Mouse (Mus musculus): ENCODE measurements around the gene Cd274.

Cd274 gene

DNA sequence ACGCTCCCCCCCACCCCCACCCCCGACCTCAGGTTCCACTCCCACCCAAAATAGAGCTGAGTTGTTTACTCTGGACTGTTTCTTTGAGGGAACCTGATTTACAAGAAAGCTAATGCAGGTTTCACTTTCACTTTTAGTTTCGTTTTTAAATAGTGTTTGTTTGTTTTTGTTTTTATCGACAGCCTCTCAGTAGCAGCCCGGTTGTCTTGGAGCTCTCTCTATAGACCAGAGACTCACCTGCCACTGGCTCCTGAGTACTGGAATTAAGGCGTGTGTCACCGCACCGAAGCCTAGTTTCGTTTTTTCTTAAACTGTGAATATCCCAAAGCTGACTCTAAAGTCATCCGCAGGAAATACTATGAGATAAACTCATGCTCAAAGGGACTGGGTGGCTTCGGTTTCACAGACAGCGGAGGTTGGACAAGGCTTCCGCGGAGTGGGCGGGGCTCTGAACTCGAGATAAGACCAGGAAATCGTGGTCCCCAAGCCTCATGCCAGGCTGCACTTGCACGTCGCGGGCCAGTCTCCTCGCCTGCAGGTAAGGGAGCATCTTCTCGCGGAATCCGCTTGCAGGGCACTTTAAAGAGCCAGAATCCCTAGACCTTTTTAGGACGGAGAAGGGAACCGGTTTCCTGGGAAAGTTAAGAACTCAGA is at the start of gene Cd274, which contains the start of gene Plgrkt:
Gene Cd274, plus strand, starts transcription at position 487 of the 654 bp plus-strand sequence.
Gene Plgrkt, minus strand, starts transcription at position 422 of the 654 bp plus-strand sequence.
- peak; percentile 86 for DNase-seq

GRCm38 (mm10) chr19:29323416-29324049 is 43.7 kb upstream of the Cd274 start:
- no peak for DNase-seq

GRCm38 (mm10) chr19:29325053-29325851 is 42.0 kb upstream of the Cd274 start, which contains the start of gene Insl6:
Gene Insl6, minus strand, starts transcription at chr19:29325356.
- DNase-seq = peak; percentile 79

DNA sequence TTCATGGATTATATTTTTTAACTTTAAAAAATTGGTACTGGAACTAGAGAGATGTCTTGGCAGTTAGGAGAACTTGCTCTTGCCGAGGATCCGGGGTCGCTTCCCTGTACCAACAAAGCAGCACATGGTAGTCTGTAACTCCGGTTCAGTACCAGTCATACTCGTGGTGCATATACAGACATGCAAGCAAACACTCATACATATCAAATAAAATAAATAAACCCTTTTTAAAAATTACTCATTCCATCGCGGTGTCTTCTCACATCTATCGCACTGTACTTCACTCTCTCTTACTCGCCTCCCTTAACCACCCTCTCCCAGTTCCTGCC is 41.4 kb upstream of the Cd274 start:
- DNase-seq = no peak

- DNase-seq = no peak
Measured at GRCm38 (mm10) chr19:29326396-29326795, 40.9 kb upstream of the Cd274 start.

GRCm38 (mm10) chr19:29326822-29327552 is 40.3 kb upstream of the Cd274 start:
- DNase-seq = no peak

- peak; percentile 6 for DNase-seq
Measured at GRCm38 (mm10) chr19:29334068-29334745, 33.0 kb upstream of the Cd274 start, which contains the start of gene Rln1. Gene Rln1, minus strand, starts transcription at chr19:29334670.

GRCm38 (mm10) chr19:29336624-29337023 is 30.6 kb upstream of the Cd274 start:
- DNase-seq = no peak

GRCm38 (mm10) chr19:29341029-29341428 is 26.2 kb upstream of the Cd274 start:
- DNase-seq = no peak

GRCm38 (mm10) chr19:29342281-29342680 is 25.0 kb upstream of the Cd274 start:
- DNase-seq = no peak

DNA sequence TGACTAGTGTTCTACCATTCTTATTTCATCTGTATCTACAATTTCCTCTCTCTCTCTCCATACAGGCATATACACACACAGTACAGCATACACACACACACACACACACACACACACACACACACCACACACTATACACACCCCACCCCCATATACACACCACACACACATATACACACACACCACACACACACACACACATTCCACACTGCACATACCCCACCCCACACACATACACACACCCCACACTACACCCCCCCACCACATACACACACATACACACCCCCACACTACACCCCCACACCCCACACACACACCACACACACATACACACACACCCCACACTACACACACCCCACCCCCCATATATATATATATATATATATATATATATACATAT is 22.4 kb upstream of the Cd274 start:
- no peak for DNase-seq

GRCm38 (mm10) chr19:29345636-29346035 is 21.6 kb upstream of the Cd274 start:
- DNase-seq = no peak

- DNase-seq = no peak
Measured at GRCm38 (mm10) chr19:29350991-29351390, 16.3 kb upstream of the Cd274 start.

DNA sequence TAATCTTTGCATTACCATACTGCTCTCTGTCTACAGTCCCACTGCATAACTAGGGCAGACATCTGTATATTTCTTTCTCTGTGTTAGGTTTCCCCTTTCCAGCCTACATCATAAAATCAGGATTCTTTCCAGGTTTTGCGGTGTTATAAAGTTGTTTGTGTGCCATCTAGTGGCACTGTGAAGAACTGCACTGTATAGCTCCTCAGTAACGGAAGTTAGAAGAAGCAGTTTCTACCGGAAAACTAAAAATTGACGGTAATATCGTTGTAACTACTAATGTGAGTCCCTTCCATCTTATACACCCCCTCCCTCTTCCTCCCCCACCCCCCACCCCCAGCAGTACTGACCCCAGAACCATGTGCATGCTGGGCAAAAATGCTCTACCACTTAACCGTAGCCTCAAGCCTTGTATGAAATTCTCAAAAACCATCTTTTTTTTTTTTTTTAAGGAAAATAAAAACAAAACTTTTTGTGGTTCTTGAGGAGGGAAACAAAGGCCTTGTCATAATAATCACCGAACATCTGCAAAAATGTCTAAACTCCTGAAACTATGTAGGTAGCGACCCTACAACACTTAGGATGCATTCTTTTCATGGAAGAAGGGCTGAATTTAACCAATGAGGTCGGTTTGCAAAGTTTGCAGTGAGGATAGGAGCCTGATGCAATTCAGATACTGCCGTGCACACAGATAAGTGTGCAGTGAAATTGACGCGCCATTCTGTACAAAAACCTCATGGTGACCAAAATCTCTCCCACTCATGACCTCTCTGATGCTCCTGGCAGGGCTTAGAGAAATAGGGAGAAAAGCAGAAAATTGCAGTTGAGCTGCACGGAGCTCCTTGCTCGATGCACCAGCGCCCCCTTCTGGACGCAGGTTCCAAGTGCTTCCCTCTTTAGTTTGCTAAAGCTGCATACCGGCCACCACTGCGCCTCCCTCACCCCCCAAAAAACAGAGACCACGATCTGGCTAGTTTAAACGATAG is 12.1 kb upstream of the Cd274 start:
- peak; percentile 95 for DNase-seq

GRCm38 (mm10) chr19:29356281-29356680 is 11.0 kb upstream of the Cd274 start:
- DNase-seq = no peak

DNA sequence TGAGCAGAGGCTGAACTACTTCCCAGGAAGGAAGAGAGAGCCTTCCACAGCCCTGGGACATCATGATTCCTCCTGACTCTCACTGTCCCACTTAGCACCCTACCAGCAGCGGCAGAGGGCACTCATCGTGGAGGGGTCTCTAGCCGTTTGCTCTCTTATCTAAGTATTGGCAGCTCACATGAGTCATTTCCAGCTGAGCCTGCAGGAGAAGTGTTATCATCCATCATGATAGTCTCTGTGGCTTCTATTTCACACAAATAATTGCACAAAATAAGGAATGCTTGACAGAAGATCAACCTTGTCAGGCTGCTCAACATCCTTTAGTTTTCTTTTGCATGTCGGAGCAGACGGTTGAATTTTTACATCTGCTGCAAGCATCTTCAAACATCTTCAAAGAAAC is 7.0 kb upstream of the Cd274 start:
- DNase-seq = no peak

DNA sequence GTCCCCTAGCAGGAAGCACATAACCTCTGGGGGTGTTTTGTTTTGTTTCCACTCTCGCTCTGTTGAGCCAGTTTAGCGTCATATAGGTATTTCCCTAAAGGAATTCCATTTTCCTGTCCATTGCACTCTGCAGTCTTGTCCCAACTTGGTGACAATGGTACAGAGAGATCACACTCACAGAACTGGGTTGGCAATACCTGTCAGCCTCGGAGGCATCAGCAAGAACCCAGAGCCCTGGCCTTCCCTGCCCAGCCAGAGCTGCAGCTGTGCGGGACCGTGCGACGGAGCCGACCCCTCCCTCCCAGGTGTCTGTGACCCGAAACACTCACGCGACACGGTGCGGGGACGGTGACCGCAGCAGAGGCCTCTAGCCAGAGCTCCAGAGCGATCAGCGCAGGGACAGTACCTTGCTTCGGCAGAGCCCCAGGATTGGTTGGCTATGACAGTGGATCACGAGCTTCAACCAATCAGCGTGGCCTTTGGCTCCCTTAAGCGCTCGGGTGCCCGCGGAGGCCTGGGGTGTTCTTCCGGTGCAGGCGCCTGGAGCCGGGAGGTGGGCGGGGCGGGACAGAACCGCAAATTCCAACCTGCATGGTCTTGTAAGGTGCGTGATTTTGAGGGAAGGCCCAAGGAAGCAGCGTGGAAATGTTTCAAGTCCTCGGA is 5.7 kb upstream of the Cd274 start:
- peak; percentile 88 for DNase-seq

- no peak for DNase-seq
Measured at GRCm38 (mm10) chr19:29362173-29362930, 4.9 kb upstream of the Cd274 start.

- DNase-seq = no peak
Measured at GRCm38 (mm10) chr19:29363557-29363956, 3.7 kb upstream of the Cd274 start.

GRCm38 (mm10) chr19:29364076-29364475 is 3.2 kb upstream of the Cd274 start:
- no peak for DNase-seq
